Mouse (Mus musculus) brown adipose tissue, adult 24 weeks (tissue): Measurements from ENCODE around the gene Cd82. TPM values are rescaled to one million over a fixed set of nuclear protein-coding genes. Genes with fewer than 3 reads are reported as not detected.

Experiments
- H3K27ac ChIP-seq: fragments of 200-500 bp; replicated peaks from 2 replicates; pipeline ENCODE4 v1.5.1; 2012; ENCODE audit warnings: low read depth, mild to moderate bottlenecking, low read length
- H3K4me1 ChIP-seq: fragments of 200-500 bp; 2 replicates; pipeline ENCODE4 v1.6.1; 2012; ENCODE audit warnings: low read length, mixed read lengths; ENCODE audit not compliant: control insufficient read depth, insufficient read depth, insufficient read length
- H3K4me3 ChIP-seq: fragments of 200-500 bp; 2 replicates; pipeline ENCODE4 v1.5.1; 2012; ENCODE audit warnings: low read depth, mild to moderate bottlenecking, low read length, moderate library complexity; ENCODE audit not compliant: insufficient read depth
- polyA plus RNA-seq: library from polyadenylated mRNA; stranded (reverse); fragments of >200 nt; gene quantifications from 2 replicates; pipeline ENCODE4 v1.2.4, GENCODE M21; 2012; ENCODE audit not compliant: missing spikeins, insufficient read depth, insufficient read length

The Cd82 gene
- polyA plus RNA-seq, result 13.8 and 22.5 TPM in 2 replicates

GRCm38 (mm10) chr2:93462760-93463159 lies at the start of gene Cd82:
TSS of gene Cd82 (minus strand) at chr2:93463140.
- no peak within 1 kb of the TSS; the same call in 1 of the 2 replicates for H3K27ac ChIP-seq
- H3K4me1 ChIP-seq, result no peaks in the 10 kb centered on the region; the same call in 1 of the 2 replicates
- peak within 1 kb of the TSS; percentile 66 for H3K4me3 ChIP-seq

- Histone ChIP-seq H3K4me1 (no peaks in the 10 kb centered on the region), H3K27ac (no peak overlapping the region), H3K4me3 (no peak overlapping the region)
These were observed 49.2 kb upstream of the Cd82 start for GRCm38 (mm10) chr2:93512130-93512529.

- Histone ChIP-seq H3K4me1 (no peaks in the 10 kb centered on the region), H3K4me3 (no peak overlapping the region), H3K27ac (no peak overlapping the region)
These were observed 47.9 kb upstream of the Cd82 start for GRCm38 (mm10) chr2:93510839-93511238.

GRCm38 (mm10) chr2:93509777-93510750 lies 47.1 kb upstream of the Cd82 start:
- no peaks in the 10 kb centered on the region for H3K4me1 ChIP-seq
- no peak overlapping the region for H3K27ac ChIP-seq
- H3K4me3 ChIP-seq, result no peak overlapping the region

GRCm38 (mm10) chr2:93505091-93505490 lies 42.2 kb upstream of the Cd82 start:
- Histone ChIP-seq H3K4me3 (no peak overlapping the region), H3K4me1 (no peaks in the 10 kb centered on the region), H3K27ac (no peak overlapping the region)

- no peak overlapping the region for H3K27ac ChIP-seq
- H3K4me3 ChIP-seq, result no peak overlapping the region
- H3K4me1 ChIP-seq, result no peaks in the 10 kb centered on the region
These were observed 40.4 kb upstream of the Cd82 start for GRCm38 (mm10) chr2:93503353-93503752.

- Histone ChIP-seq H3K4me1 (no peaks in the 10 kb centered on the region), H3K4me3 (no peak overlapping the region), H3K27ac (no peak overlapping the region)
These were observed 38.4 kb upstream of the Cd82 start for GRCm38 (mm10) chr2:93501303-93501702.

GRCm38 (mm10) chr2:93497221-93497620 lies 34.3 kb upstream of the Cd82 start:
- Histone ChIP-seq H3K27ac (no peak overlapping the region), H3K4me1 (no peaks in the 10 kb centered on the region)

GRCm38 (mm10) chr2:93495170-93495569 lies 32.2 kb upstream of the Cd82 start:
- Histone ChIP-seq H3K27ac (no peak overlapping the region), H3K4me3 (no peak overlapping the region), H3K4me1 (no peaks in the 10 kb centered on the region)

More at GRCm38 (mm10) chr2:93497221-93497620, 34.3 kb upstream of the Cd82 start:
- H3K4me3 ChIP-seq, result no peak overlapping the region

- Histone ChIP-seq H3K4me1 (no peaks in the 10 kb centered on the region), H3K4me3 (no peak overlapping the region), H3K27ac (no peak overlapping the region)
These were observed 30.6 kb upstream of the Cd82 start for GRCm38 (mm10) chr2:93493541-93493940.

GRCm38 (mm10) chr2:93490516-93490915 lies 27.6 kb upstream of the Cd82 start:
- no peak overlapping the region for H3K4me3 ChIP-seq
- no peak overlapping the region for H3K27ac ChIP-seq
- no peaks in the 10 kb centered on the region for H3K4me1 ChIP-seq

- Histone ChIP-seq H3K4me1 (no peaks in the 10 kb centered on the region), H3K27ac (no peak overlapping the region), H3K4me3 (no peak overlapping the region)
These were observed 26.1 kb upstream of the Cd82 start for GRCm38 (mm10) chr2:93488911-93489587.

GRCm38 (mm10) chr2:93485459-93485858 lies 22.5 kb upstream of the Cd82 start:
- no peaks in the 10 kb centered on the region for H3K4me1 ChIP-seq
- no peak overlapping the region for H3K4me3 ChIP-seq
- H3K27ac ChIP-seq, result no peak overlapping the region

- H3K4me1 ChIP-seq, result no peaks in the 10 kb centered on the region
- H3K27ac ChIP-seq, result no peak overlapping the region
- H3K4me3 ChIP-seq, result no peak overlapping the region
These were observed 19.2 kb upstream of the Cd82 start for GRCm38 (mm10) chr2:93482036-93482644.

GRCm38 (mm10) chr2:93478744-93479143 lies 15.8 kb upstream of the Cd82 start:
- no peak overlapping the region for H3K4me3 ChIP-seq
- H3K4me1 ChIP-seq, result no peaks in the 10 kb centered on the region

More at GRCm38 (mm10) chr2:93478744-93479143, 15.8 kb upstream of the Cd82 start:
- no peak overlapping the region for H3K27ac ChIP-seq
